Mouse (Mus musculus): ENCODE measurements around the gene Ccdc117.
A peak's percentile ranks its signal among the peaks of the same experiment; 100 is the strongest.
"Not testable (repeated sequence)": the region's sequence is repeated elsewhere in the genome, so short reads cannot be mapped to it uniquely, and the experiment has no call there.

Gene Ccdc117

DNA sequence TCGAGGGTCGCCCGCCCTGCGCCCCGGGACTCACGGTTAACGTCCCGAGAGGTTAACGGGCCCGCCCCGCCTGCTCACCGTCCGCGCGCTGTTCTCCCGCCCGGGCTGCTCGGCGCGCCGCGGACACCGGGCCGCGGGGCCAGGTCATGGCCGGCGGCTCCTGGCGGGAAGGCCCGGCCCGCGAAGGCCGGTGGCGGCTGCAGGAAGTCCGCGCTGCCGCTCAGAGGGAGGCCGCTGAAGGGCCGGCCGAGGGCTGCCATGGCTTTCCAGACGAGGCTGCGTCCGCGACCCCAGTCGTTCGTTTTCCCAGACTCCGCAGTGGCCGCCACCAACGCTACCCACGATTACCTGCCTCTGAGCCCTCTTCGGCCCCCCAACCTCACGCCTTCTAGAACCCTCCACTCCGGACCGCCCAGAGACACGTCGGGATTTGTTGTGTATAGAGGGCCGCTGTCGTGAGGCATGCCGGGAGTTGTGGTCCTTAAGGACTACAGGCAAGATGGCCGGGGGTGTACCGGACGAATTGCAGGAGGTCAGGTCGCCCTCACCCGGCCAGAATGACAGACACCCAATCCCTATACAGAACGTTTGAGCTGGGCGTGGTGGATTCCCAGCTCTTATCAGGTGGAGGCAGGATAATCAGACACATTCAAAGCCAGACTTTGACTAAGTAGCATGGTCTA is at the start of gene Ccdc117:
Gene Ccdc117 (minus strand): TSS at position 389 of the 683 bp plus-strand sequence.
- peak; percentile 97 for DNase-seq (ENCODE audit: low read depth, low spot score)

DNA sequence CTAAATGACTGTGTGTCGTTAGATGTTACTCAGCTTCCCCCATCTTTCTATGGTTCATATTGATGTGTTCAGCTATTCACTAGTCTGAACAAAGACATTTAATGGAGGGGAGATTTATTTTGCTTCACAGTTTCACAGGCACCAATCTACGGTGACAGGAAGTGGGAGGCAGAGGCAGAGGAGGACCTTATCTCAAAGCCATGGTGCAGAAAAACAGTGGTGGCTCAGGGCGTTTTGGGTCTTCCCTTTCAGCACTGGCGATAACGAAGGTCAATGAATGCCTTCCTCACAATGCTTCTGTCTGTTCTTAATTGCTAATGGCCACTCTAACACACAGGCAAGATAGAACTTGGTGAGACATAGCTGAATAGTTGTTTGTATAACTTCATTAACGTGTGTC is 33.1 kb upstream of the Ccdc117 start:
- no peak for DNase-seq (ENCODE audit: low read depth, low spot score)

GRCm38 (mm10) chr11:5573821-5574220 is 31.8 kb upstream of the Ccdc117 start:
- no peak for DNase-seq (ENCODE audit: low read depth, low spot score)

GRCm38 (mm10) chr11:5571856-5572255 is 29.9 kb upstream of the Ccdc117 start:
- DNase-seq (ENCODE audit: low read depth, low spot score) = no peak

- no peak for DNase-seq (ENCODE audit: low read depth, low spot score)
Measured at GRCm38 (mm10) chr11:5569474-5569873, 27.5 kb upstream of the Ccdc117 start, which contains the start of gene Ankrd36. Gene Ankrd36 (plus strand): TSS chr11:5569684.

DNA sequence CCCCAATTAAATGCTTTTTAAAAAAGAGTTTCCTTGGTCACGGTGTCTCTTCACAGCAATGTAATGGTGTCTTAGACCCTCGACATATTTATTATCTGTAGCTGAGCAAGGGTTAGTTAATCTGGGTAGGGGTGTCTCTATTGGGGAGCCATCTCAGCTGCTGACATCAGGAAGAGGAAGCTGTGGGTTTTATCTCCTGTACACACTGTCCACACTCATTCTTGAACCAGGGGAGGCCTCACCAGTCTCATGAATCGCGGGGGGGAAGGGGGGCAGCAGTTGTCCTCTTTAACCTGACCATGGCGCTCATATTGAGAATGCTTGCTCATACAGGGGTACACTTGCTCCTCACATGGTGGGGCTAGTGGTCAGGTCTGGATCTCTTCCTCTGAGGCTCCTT is 26.1 kb upstream of the Ccdc117 start:
- DNase-seq (ENCODE audit: low read depth, low spot score) = no peak

GRCm38 (mm10) chr11:5567654-5568053 is 25.7 kb upstream of the Ccdc117 start:
- no peak for DNase-seq (ENCODE audit: low read depth, low spot score)

- no peak for DNase-seq (ENCODE audit: low read depth, low spot score)
Measured at GRCm38 (mm10) chr11:5566506-5566905, 24.5 kb upstream of the Ccdc117 start.

- DNase-seq (ENCODE audit: low read depth, low spot score) = no peak
Measured at GRCm38 (mm10) chr11:5565596-5565995, 23.6 kb upstream of the Ccdc117 start.

- no peak for DNase-seq (ENCODE audit: low read depth, low spot score)
Measured at GRCm38 (mm10) chr11:5563898-5564297, 21.9 kb upstream of the Ccdc117 start.

GRCm38 (mm10) chr11:5562625-5563268 is 20.8 kb upstream of the Ccdc117 start:
- DNase-seq (ENCODE audit: low read depth, low spot score) = peak; percentile 60

GRCm38 (mm10) chr11:5560273-5560672 is 18.3 kb upstream of the Ccdc117 start:
- no peak for DNase-seq (ENCODE audit: low read depth, low spot score)

DNA sequence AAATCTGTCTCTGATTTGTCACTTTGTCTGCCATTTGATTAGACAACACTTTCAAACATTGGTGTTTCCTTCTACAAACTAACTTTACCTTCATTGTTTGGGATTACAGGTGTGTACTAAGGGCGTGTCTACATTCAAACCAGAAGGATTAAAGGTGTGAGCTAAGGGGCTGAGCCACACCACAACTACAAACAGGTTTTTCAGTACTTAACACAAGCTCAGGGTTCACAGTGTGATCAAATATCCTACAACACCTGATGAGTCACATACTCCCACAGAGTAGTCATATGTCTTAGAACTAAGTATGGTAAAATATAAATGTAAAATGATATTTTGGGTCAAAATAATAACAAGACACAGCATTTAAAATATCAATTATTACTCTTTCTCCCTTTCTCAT is 9.9 kb upstream of the Ccdc117 start:
- DNase-seq (ENCODE audit: low read depth, low spot score) = no peak

- no peak for DNase-seq (ENCODE audit: low read depth, low spot score)
Measured at GRCm38 (mm10) chr11:5551430-5551829, 9.4 kb upstream of the Ccdc117 start.

DNA sequence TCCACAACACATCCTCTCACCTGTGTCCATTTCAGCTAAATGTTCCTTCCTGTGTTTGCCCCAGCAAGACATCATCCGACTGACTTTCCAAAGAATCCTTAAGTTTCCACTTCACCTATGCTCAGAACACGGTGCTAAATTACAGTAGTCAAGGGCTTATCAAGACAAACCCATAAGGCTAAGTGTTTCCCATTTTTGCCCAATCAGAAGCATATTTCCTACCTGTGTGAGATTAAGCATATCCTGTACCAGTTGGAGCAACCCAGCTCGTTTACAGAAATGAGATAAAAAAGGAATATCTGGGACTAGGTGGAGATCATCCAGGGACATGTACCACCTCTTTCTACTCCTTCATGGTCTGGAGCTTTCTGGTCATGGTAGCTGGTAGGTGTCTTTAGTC is 4.7 kb upstream of the Ccdc117 start:
- no peak for DNase-seq (ENCODE audit: low read depth, low spot score)

- DNase-seq (ENCODE audit: low read depth, low spot score) = no peak
Measured at GRCm38 (mm10) chr11:5545457-5545856, 3.5 kb upstream of the Ccdc117 start.

DNA sequence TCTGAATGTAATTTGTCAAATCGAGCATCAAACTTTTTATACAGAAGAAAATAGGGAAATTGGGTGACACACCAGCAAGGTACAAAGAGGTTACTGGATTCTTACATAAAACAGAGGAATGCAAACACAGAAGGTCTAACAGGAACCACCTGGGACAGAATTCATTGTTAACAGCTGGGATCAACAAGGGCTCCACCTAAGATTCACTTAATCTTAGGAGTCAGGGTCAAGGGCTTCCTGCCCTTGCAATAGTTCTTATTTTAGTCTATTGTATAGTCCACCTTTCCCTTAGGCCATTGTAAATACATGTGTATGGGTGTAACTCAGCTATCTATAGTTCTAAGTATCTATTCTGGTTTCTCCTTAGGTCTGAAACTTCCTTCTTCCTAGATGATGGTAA is 2.7 kb upstream of the Ccdc117 start:
- DNase-seq (ENCODE audit: low read depth, low spot score) = not testable (repeated sequence)

DNA sequence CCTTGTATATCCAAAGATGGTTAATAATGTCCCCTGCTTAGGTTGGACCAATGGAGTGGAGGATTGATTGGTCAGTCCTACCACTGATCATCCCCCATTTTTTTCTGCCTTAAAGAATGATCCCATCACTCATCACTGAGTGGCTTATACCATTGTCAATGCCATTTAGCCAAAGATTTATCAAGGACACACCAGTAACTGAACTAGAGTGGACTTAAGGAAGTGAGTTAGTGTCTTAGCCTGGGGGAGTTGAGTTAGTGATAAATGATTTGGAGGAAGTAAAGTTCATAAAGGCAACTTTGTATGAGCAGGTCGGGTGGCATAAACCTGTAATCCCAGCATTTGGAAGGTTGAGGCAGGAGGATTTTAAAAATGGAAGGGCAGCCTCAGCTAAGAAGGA is 1.3 kb upstream of the Ccdc117 start:
- DNase-seq (ENCODE audit: low read depth, low spot score) = no peak

DNA sequence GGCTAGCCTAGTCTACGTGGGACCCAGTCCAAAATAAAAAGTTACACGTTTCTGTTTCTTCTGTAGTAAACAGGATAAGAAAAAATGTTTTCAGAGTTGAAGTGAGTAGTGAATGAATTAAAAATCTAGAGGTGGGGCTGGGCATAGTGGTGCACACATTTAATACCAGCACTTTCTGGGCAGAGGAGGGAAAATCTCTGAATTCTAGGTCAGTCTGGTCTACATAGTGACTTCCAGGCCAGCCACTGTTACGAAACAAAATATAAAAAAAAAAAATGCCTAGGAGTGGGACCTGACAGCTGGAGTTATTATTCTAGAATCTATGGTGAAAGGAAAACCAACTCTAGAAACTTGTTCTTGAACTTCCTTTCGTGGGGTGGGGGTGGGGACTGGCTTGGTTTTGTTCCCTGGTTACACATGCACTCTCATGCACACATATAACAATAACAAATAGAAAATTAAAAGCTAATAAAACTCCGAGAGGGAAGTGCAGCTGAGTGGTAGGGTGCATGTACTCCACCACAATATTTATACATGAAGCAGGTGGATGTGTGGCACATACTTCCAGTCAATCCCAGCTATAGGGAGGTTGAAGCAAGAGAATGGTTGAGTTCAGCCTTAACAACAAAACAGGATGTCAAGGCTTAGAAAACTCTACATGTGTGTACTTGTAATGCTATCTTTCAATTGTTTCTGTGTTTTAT is 647 bp upstream of the Ccdc117 start:
- DNase-seq (ENCODE audit: low read depth, low spot score) = no peak

- no peak for DNase-seq (ENCODE audit: low read depth, low spot score)
Measured at GRCm38 (mm10) chr11:5541230-5541798, 673 bp downstream of the Ccdc117 start.

DNA sequence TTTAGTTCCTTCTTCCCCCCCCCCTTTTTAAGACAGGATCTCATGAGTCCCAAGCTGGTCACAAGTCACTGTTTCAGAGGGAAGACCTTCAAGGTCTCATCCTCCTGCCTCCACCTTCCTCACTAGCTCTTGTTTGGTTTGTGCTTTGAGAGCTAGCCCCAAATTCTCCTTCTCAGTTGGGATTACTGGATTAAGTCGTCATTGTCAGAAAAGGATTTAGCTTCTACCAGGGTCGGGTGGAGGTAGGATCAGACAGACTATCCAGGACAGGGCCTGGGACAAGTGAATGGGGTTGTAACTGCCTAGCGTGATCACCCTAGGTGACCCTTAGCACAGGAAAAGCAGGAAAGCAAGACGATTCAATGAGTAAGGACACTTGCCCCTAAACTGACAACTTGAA is 1.7 kb downstream of the Ccdc117 start:
- no peak for DNase-seq (ENCODE audit: low read depth, low spot score)

GRCm38 (mm10) chr11:5537454-5537853 is 4.5 kb downstream of the Ccdc117 start:
- DNase-seq (ENCODE audit: low read depth, low spot score) = not testable (repeated sequence)
